Mouse (Mus musculus): ENCODE measurements around the gene Erich3.

DNA sequence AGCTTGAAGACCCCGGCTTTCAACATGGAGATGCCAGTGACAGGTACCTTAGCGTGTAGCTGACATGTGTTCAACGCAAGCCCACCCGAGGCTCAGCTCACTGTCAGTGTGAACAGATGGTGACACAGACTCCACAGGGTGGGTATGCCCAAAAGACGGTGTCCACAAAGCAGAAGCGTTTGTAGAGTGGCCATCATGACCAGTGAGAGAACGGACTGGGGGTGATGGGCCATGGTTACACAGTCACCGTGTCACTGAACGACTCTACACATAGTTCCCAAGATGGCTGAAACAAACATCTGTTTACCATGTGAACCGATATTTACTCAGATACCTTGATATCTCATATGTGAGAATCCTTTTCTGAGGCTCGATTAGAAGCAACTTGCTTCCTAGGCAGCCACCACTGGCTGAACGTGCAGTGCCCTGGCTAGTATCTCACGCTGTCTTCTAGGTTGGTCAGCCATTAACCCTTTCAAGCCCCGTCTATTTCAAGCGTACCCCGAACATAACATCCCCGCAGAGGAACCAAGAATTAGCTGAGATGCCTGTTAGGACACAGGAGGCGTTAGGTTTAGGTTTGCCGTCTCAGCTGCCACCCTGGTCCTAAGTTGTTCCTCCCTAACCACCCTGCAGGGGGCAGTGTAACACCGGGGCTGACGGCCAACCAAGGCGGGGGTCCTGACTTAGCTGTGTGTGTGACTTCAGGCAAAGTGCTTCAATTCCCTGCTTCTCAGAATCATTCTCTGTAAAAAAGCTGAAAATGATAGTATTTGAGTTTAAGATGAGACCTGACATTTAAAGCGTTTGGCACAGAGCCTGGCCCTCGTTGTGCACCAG is 10.9 kb upstream of the Erich3 start:
- TF ChIP-seq POLR2A (IDR thresholded peaks at IDR 0.05; ENCODE audit: low read depth, low read length) (no peak), CTCF (IDR thresholded peaks at IDR 0.05; ENCODE audit: borderline replicate concordance, insufficient read depth, low read length) (peak; percentile 88)
